Mouse (Mus musculus) intestine, embryonic 15.5 days (tissue): Measurements from ENCODE around the gene 4930415O20Rik. TPM values are rescaled to one million over a fixed set of nuclear protein-coding genes. Genes with fewer than 3 reads are reported as not detected.

Source experiments
- ATAC-seq: fragments of 200-750 bp; cut with Nextera tagmentation; 2 replicates; pipeline ENCODE4 v1.8.0; 2017; ENCODE audit warnings: moderate TSS enrichment, moderate library complexity
- H3K27ac ChIP-seq: fragments of 300-500 bp; sonication (generic); 2 replicates; pipeline ENCODE4 v1.5.1; 2015; ENCODE audit warnings: mild to moderate bottlenecking, inconsistent platforms
- H3K27me3 ChIP-seq: fragments of 300-500 bp; sonication (generic); replicated peaks from 2 replicates; pipeline ENCODE4 v1.6.1; 2015; ENCODE audit warnings: inconsistent platforms
- H3K36me3 ChIP-seq: fragments of 300-500 bp; sonication (generic); 2 replicates; pipeline ENCODE4 v1.6.1; 2015; ENCODE audit warnings: inconsistent platforms
- H3K4me1 ChIP-seq: fragments of 300-500 bp; sonication (generic); replicated peaks from 2 replicates; pipeline ENCODE4 v1.6.1; 2015; ENCODE audit warnings: inconsistent platforms
- H3K4me2 ChIP-seq: fragments of 300-500 bp; sonication (generic); replicated peaks from 2 replicates; pipeline ENCODE4 v1.6.1; 2015; ENCODE audit warnings: mild to moderate bottlenecking, inconsistent platforms
- H3K4me3 ChIP-seq: fragments of 300-500 bp; sonication (generic); replicated peaks from 2 replicates; pipeline ENCODE4 v1.5.1; 2015; ENCODE audit warnings: inconsistent platforms
- H3K9ac ChIP-seq: fragments of 300-500 bp; sonication (generic); 2 replicates; pipeline ENCODE4 v1.6.1; 2015; ENCODE audit warnings: inconsistent platforms
- H3K9me3 ChIP-seq: fragments of 300-500 bp; sonication (generic); 2 replicates; pipeline ENCODE4 v1.6.1; 2016; ENCODE audit warnings: inconsistent platforms
- WGBS: fragments of 180-500 bp; shearing (Covaris S2); methylation state at CpG from one replicate; pipeline ENCODE4 v1.1.7; 2015; 5-methylcytosine and 5-hydroxymethylcytosine counted together
- polyA plus RNA-seq: library from polyadenylated mRNA; unstranded; fragments of >200 nt; fragmentation: Nextera tagmentation; extraction: Ambion mirVana; gene quantifications from 2 replicates; pipeline ENCODE4 v1.2.1, GENCODE M21; 2015

Gene 4930415O20Rik
- polyA plus RNA-seq, 1 experiment from 2014 or later: not detected

DNA sequence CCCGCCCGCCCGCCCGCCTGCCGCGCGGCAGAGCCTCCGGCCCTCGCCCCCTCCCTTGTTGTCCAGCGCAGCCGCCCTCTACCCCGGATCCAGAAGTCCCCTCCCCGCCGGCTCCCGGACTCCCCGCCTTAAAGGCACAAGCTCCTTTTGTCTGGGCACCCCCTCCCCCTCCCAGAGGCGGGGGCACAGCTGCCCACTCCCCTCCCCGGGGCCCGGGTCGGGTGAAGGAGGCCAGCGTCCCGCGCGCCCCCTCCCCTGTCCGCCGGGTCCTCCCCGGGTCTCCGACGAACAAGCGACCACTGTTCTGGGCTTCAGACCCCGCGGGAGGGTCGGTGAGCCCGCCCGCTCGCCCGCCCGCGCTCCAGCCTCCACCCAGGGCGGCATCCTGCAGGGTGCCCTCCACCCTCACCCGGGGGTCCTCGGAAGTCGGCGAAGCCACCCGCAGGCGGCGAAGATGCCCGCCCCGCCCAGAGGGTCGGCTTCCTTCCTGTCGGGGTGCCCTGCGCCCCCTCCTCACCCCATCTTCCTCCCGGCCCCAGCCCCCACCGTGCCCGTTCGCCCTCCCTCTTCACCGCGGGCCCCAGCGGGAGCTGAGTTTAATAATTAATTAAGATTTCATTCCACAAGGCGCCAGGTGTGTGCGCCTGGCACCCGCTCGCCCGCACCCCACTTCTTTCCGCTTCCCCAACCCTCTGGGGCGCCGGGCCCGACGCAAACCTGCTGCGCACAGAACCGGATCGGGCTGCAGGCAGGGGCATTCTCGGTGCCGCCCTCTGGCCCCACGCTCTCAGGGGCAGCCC is 38.7 kb downstream of the 4930415O20Rik start, which contains the start of gene Adcy6:
Gene Adcy6 (minus strand): TSS at position 746 of the 800 bp plus-strand sequence.
- Histone ChIP-seq H3K4me3 (peak within 1 kb of the TSS; percentile 79), H3K27ac (peak within 1 kb of the TSS; percentile 95), H3K9me3 (no peaks in the 10 kb centered on the region), H3K4me1 (peaks cover 31% of the 10 kb centered on the region), H3K9ac (peak within 1 kb of the TSS; percentile 91), H3K27me3 (no peaks in the 10 kb centered on the region), H3K4me2 (peak within 1 kb of the TSS; percentile 90), H3K36me3 (peaks cover under 1% of the 10 kb centered on the region; the same call in 1 of the 2 replicates)
- ATAC-seq: peak; percentile 83
- WGBS: under 1% methylated on average over 71 of the region's 75 CpGs

DNA sequence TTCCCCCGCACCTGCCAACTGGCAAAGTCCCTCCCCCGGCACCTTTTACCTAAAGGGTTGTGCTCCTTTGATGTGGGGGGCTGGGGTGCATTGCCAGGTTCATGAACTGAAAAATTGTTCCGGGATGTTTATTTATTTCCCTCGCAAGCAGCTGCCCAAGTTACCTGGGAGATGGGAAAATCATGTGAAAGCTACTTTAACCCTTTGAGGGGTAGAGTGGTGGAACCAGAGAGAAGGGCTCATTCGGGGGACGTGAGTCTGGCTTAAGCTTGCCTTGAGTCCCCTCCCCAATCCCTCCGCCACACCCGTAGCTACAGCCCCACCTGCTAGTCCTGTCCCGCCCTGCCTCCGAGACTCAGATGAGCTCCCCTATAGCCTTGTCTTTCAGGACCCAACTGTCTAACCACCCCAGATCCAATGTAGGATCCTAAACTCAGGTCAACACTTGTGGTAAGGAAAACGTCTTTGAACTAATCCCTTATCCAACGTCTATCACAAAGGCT is 39.4 kb downstream of the 4930415O20Rik start:
- Histone ChIP-seq H3K4me3 (peak overlapping the region; percentile 79), H3K27ac (peak overlapping the region; percentile 95), H3K4me1 (peaks cover 35% of the 10 kb centered on the region), H3K9me3 (no peaks in the 10 kb centered on the region), H3K27me3 (no peaks in the 10 kb centered on the region), H3K4me2 (peak overlapping the region; percentile 90), H3K9ac (peak overlapping the region; percentile 91), H3K36me3 (no peaks in the 10 kb centered on the region)
- peak; percentile 25 for ATAC-seq
- 4% methylated on average over 12 of the region's 12 CpGs for WGBS

DNA sequence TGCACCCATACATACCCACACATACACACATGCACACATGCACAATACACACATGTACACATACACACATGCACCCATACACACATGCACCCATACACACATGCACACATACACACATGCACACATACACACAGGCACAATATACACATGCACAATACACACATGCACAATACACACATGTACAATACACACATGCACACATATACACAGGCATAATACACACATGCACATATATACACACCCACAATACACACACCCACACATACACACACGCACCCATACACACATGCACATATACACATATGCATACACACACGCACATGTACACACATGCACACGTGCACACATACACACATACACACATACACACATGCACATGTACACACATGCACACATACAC is 41.4 kb downstream of the 4930415O20Rik start:
- Histone ChIP-seq H3K36me3 (no peaks in the 10 kb centered on the region), H3K27ac (no peak overlapping the region), H3K27me3 (no peaks in the 10 kb centered on the region), H3K9me3 (no peaks in the 10 kb centered on the region), H3K4me3 (no peak overlapping the region), H3K4me2 (no peak overlapping the region), H3K9ac (no peak overlapping the region), H3K4me1 (peaks cover 24% of the 10 kb centered on the region)
- 94% methylated on average over 3 of the region's 3 CpGs for WGBS
- ATAC-seq: no peak

DNA sequence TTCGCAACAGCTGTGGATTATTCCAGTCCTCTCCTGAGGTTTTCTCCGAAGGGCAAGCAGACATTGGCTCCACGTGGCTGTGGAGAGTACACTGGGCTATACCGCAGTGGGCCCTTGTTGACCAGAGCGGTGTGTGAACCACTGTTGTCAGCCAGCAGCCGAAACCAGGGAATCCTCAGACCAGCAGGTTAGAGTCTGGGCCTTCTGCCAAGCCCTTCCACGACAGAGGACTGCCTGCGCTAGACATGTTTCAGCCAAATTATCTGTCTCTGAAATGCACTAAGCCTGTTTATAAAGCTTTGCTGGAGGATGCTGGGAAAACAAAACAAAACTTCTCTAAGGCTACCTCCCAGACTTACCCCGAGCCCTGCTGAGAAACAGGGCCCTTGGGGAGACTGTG is 43.7 kb downstream of the 4930415O20Rik start:
- no peaks in the 10 kb centered on the region for H3K9me3 ChIP-seq
- peak overlapping the region; percentile 77 for H3K27ac ChIP-seq
- H3K4me1 ChIP-seq: peaks cover 16% of the 10 kb centered on the region
- WGBS: 41% methylated on average over 9 of the region's 9 CpGs
- no peaks in the 10 kb centered on the region for H3K27me3 ChIP-seq
- peak overlapping the region; percentile 33 for H3K9ac ChIP-seq
- peak overlapping the region; percentile 48 for H3K4me2 ChIP-seq
- H3K36me3 ChIP-seq: no peaks in the 10 kb centered on the region
- no peak overlapping the region for H3K4me3 ChIP-seq
- no peak for ATAC-seq

DNA sequence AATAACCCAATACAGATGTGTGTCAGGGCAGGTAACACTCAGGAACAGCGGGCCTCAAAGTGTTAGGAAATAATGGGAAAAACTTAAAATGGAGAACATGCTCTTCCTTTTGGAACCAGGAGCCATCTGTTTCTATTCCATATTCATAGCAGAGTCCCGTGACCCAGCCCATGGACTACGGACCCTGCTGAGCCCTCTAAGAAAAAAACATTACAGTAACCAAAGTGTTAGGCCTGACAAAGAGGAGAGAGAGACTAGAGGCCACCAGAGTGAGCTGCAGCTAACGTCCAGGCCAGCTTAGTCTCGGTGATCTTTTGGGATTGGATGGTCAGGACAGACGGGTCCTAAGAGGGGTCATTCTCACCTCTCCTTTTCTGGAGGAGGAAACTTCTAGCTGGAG is 44.2 kb downstream of the 4930415O20Rik start:
- ATAC-seq: peak; percentile 57
- peak overlapping the region; percentile 77 for H3K27ac ChIP-seq
- WGBS: 50% methylated on average over 6 of the region's 6 CpGs
- H3K27me3 ChIP-seq: no peaks in the 10 kb centered on the region
- H3K9ac ChIP-seq: no peak overlapping the region
- H3K4me2 ChIP-seq: peak overlapping the region; percentile 48
- no peaks in the 10 kb centered on the region for H3K9me3 ChIP-seq
- H3K4me1 ChIP-seq: peaks cover 16% of the 10 kb centered on the region
- no peaks in the 10 kb centered on the region for H3K36me3 ChIP-seq
- no peak overlapping the region for H3K4me3 ChIP-seq

DNA sequence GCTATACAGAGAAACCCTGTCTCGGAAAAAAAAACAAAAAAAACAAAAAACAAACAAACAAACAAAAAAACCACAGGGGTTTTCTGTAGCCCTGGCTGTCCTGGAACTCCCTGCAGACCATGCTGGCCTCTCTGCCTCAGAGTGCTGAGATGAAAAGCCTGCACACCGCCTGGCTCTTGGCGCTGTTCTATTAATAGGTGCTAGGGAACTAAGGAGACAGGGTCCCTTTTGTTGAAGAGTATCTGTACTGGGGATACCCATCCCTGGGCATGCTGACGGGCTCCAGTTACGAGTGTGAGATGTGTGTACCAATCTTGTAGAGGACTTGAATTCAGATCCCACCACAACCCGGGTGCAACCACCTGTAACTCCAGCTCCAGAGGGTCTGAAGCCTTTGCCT is 44.9 kb downstream of the 4930415O20Rik start:
- H3K9ac ChIP-seq: no peak overlapping the region
- H3K4me1 ChIP-seq: peaks cover 14% of the 10 kb centered on the region
- no peaks in the 10 kb centered on the region for H3K36me3 ChIP-seq
- ATAC-seq: no peak
- peak overlapping the region; percentile 48 for H3K4me2 ChIP-seq
- no peaks in the 10 kb centered on the region for H3K27me3 ChIP-seq
- no peaks in the 10 kb centered on the region for H3K9me3 ChIP-seq
- H3K27ac ChIP-seq: no peak overlapping the region
- WGBS: 72% methylated on average over 6 of the region's 6 CpGs
- no peak overlapping the region for H3K4me3 ChIP-seq

DNA sequence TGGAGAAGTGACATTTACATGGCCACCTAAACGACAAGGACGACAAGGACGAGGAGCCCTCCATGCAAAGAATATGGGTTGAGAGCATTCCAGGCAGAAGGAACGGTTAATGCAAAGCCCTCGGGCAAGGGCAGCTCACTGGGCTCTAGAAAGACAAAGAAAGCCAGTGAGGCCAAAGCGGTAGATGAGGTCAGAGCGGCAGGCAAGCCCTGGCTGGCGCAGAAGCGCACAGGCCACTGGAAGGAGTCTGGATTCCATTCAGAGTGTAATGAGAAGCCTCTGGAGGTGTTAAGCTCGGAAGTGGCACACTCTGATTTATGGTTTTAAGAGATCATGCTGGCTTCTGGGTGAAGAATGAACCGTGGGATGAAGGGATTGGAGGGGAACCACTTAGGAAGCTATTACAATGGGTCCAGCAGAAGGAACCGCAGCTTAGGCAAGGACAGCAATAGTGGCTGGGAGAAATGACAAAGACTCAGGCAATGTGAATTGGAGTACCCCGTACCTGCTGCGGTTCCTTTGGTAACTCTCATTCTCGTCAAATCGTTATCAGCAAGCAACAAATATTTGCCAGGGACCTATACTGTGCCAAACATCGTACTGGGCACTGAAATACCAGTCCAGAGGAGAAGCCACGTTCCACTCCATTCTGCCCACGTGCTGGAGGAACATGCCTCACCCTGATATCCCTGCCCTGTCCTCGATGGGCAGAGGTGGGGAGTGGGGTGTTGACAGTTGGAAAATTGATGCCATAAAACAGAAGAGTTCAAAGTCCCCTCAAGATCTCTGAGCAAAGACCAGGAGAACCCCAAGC is 45.8 kb downstream of the 4930415O20Rik start:
- Histone ChIP-seq H3K4me1 (peaks cover 14% of the 10 kb centered on the region), H3K9me3 (no peaks in the 10 kb centered on the region), H3K27ac (peak overlapping the region; percentile 68), H3K9ac (no peak overlapping the region), H3K36me3 (no peaks in the 10 kb centered on the region), H3K27me3 (no peaks in the 10 kb centered on the region), H3K4me2 (peak overlapping the region; percentile 48), H3K4me3 (peak overlapping the region; percentile 10)
- 33% methylated on average over 20 of the region's 20 CpGs for WGBS
- ATAC-seq: peak; percentile 89

DNA sequence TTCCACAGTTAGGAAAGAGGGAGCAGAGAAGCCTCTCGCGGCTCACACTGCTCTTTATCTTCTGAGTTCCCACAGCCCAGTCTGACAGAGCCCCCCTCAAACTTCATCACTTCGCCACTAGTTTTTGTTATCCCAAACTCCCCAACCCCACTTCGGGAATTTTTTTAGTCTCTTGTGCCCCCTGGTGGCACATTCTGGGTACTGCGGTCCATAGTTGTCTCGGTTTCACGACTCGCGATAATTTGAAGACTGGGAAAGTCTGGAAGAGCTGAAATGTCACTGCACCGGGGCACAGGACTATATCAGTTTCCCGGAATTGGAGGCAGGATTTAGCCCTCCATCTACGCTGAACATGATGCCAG is 46.4 kb downstream of the 4930415O20Rik start:
- H3K4me2 ChIP-seq: peak overlapping the region; percentile 48
- peak overlapping the region; percentile 10; the same call in 1 of the 2 replicates for H3K4me3 ChIP-seq
- no peaks in the 10 kb centered on the region for H3K36me3 ChIP-seq
- WGBS: under 1% methylated on average over 12 of the region's 12 CpGs
- peak overlapping the region; percentile 41; the same call in 1 of the 2 replicates for H3K27ac ChIP-seq
- H3K9ac ChIP-seq: no peak overlapping the region
- ATAC-seq: peak; percentile 37
- H3K4me1 ChIP-seq: peaks cover 14% of the 10 kb centered on the region
- no peaks in the 10 kb centered on the region for H3K9me3 ChIP-seq
- no peaks in the 10 kb centered on the region for H3K27me3 ChIP-seq

DNA sequence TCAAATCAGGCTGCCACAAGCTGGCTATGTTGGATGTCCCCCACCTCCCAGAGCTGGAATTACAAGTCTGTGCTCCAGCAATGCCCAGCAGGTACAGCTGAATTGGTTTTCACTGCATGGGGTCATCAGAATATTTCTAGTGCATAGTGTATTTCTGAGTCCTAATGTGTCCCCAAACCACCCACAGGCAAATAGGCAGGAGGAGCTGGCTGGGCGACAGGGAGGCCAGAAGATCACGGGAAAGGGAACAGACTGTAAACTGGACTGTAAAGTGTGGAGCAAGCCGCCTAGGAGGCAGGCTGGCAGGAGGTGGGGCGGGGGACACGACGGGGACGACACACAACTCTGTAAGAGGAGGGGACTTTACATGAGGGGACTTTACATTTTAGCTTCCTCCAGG is 51.4 kb downstream of the 4930415O20Rik start:
- Histone ChIP-seq H3K27me3 (no peaks in the 10 kb centered on the region), H3K4me3 (no peak overlapping the region), H3K9me3 (no peaks in the 10 kb centered on the region), H3K36me3 (no peaks in the 10 kb centered on the region), H3K4me2 (no peak overlapping the region), H3K27ac (no peak overlapping the region), H3K9ac (no peak overlapping the region), H3K4me1 (peaks cover 10% of the 10 kb centered on the region; the same call in 1 of the 2 replicates)
- no peak for ATAC-seq
- WGBS: 14% methylated on average over 7 of the region's 7 CpGs

DNA sequence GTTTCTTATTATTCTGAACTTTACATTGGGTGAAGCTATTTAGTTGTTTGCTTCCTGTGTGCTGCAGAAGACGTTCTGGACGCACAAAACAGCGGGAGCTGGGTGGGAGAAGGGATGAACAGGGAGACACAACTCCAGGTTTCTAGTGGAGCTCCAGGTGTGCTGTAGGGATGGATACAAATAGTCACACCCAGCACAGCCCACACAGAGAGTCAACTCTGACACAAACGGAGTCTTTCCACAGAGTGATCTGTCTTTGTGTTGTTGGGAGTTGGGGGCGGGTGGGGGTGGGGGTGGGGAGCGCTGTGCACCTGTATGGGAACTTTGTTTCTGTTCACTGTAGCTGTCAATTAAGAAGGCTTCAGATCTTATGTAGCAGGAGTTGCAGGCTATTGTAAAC is 51.9 kb downstream of the 4930415O20Rik start:
- Histone ChIP-seq H3K4me3 (no peak overlapping the region), H3K9me3 (no peaks in the 10 kb centered on the region), H3K4me1 (peaks cover 7% of the 10 kb centered on the region; the same call in 1 of the 2 replicates), H3K27me3 (no peaks in the 10 kb centered on the region), H3K4me2 (no peak overlapping the region), H3K36me3 (no peaks in the 10 kb centered on the region), H3K27ac (no peak overlapping the region), H3K9ac (no peak overlapping the region)
- 22% methylated on average over 6 of the region's 6 CpGs for WGBS
- ATAC-seq: no peak

DNA sequence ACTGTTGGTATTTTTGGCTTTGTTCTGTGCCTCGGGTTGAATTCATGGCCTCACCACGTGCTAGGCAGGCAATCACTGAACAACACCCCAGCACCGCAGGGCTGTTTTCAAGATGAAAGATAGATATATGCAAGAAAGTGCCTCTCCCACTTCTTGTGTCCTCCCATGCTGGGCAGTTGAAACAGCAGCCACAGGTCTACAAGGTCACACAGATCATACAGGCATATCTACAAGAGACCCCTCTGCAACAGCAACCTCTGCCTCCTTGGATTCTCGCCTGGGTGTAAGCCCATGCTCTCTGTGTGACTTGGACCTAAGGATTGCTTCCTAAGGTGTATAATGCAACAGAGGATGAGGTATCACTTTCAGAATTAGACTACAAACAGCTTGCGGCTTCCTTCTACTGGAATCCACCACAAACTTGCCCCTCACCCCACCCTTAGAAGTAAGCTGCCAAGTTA is 52.6 kb downstream of the 4930415O20Rik start:
- no peak overlapping the region for H3K4me3 ChIP-seq
- H3K9me3 ChIP-seq: no peaks in the 10 kb centered on the region
- no peak overlapping the region for H3K27ac ChIP-seq
- H3K4me2 ChIP-seq: no peak overlapping the region
- H3K4me1 ChIP-seq: peaks cover 8% of the 10 kb centered on the region
- H3K36me3 ChIP-seq: no peaks in the 10 kb centered on the region
- H3K27me3 ChIP-seq: no peaks in the 10 kb centered on the region
- ATAC-seq: no peak
- H3K9ac ChIP-seq: no peak overlapping the region
- WGBS: 49% methylated on average over 5 of the region's 5 CpGs

DNA sequence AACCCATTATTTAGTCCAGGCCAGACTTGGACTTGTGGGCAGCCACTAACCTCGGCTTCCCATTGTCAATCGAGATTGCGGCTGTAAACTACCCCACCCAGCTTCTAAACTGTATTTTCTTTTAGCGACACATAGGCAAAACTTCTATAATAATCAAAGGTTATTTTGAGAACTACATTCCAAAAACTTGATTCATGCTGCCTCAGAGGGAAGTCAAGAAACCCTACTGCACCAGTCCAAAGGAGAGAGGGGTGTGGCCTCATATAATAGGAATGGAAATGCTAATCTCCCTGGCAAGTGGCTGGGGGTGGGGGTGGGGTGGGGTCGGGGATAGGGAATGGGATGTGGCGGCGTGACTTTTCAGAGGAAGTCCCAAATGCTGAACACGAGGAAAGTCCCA is 55.3 kb downstream of the 4930415O20Rik start:
- Histone ChIP-seq H3K9ac (no peak overlapping the region), H3K27ac (no peak overlapping the region), H3K4me1 (peaks cover 26% of the 10 kb centered on the region), H3K9me3 (no peaks in the 10 kb centered on the region), H3K36me3 (no peaks in the 10 kb centered on the region), H3K4me3 (no peak overlapping the region), H3K4me2 (no peak overlapping the region), H3K27me3 (peaks cover 4% of the 10 kb centered on the region)
- WGBS: 26% methylated on average over 8 of the region's 8 CpGs
- ATAC-seq: no peak
